Mouse (Mus musculus): ENCODE results near the gene Eef2. TPM values are rescaled to one million over a fixed set of nuclear protein-coding genes. Genes with fewer than 3 reads are reported as not detected.
"Not testable (repeated sequence)": the region's sequence is repeated elsewhere in the genome, so short reads cannot be mapped to it uniquely, and the experiment has no call there.

The Eef2 gene
- polyA plus RNA-seq, 1 experiment from 2014 or later = 509 TPM

DNA sequence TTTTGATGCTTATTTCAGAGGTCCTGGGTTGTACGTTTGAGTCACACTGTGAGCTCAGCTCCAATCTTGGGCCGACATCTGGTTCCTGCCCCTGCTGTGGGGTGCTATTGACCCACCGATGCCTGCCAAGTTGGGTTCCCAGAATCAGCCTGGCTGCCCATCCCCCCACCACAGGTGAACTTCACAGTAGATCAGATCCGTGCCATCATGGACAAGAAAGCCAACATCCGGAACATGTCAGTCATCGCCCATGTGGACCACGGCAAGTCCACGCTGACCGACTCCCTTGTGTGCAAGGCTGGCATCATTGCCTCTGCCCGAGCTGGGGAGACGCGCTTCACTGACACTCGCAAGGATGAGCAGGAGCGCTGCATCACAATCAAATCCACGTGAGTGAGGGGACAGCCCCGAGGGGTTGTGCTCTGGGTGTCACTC, 1.1 kb downstream of the Eef2 start:
- Histone ChIP-seq H3K4me1 (ENCODE audit: insufficient read depth, low read depth, low read length) (peaks cover 5% of the 10 kb centered on the region; the same call in 1 of the 2 replicates), H3K9me3 (ENCODE audit: low read length) (no peaks in the 10 kb centered on the region), H3K27me3 (replicated peaks; ENCODE audit: insufficient read depth, low read length) (no peaks in the 10 kb centered on the region), H3K4me3 (ENCODE audit: low read depth, low read length) (peak overlapping the region; percentile 82), H3K36me3 (ENCODE audit: insufficient read depth, low read length) (peaks cover 45% of the 10 kb centered on the region), H3K9ac (replicated peaks; ENCODE audit: low read depth) (peak overlapping the region; percentile 97), H3K4me2 (replicated peaks; ENCODE audit: low read depth, low read length) (peak overlapping the region; percentile 77), H3K27ac (ENCODE audit: low read length) (peak overlapping the region; percentile 93)
- DNase-seq (ENCODE audit: low spot score) = peak; percentile 41
- TF ChIP-seq CTCF (IDR thresholded peaks at IDR 0.05) (no peak), EP300 (IDR thresholded peaks at IDR 0.05) (no peak)
- no peak for ATAC-seq
- WGBS = 7% methylated on average over 16 of the region's 16 CpGs

DNA sequence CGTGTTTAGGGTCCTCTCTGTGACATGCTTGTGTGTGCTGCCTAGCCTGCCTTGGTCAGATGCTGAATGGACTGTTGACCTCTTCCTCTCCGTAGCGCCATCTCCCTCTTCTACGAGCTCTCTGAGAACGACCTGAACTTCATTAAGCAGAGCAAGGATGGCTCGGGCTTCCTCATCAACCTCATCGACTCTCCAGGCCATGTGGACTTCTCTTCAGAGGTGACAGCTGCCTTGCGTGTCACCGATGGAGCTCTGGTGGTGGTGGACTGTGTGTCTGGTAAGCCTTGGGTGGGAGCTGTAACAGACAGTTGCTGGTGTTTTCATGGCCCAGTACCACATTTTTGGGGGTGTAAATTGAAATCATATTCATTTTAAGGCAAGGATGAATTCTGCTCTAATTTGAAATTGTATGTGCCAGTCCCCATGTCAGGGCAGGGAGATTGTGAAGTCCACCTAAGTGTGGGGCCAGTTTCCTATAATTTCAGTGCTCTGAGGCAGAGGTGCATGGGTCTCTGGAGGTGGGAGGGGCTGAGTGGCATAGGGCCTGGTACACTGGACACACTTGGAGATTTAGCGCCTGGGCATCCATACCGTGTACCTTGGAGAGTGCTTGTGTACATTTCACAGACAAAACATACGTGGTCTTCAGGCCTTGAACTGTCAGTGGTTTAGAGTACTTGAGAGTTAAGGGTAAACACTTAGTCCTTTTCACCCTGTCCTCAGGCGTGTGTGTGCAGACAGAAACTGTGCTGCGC, 1.7 kb downstream of the Eef2 start:
- TF ChIP-seq CTCF (IDR thresholded peaks at IDR 0.05) = no peak
- no peak for TF ChIP-seq EP300 (IDR thresholded peaks at IDR 0.05)
- Histone ChIP-seq H3K4me2 (replicated peaks; ENCODE audit: low read depth, low read length) (peak overlapping the region; percentile 77), H3K4me1 (ENCODE audit: insufficient read depth, low read depth, low read length) (peaks cover 5% of the 10 kb centered on the region; the same call in 1 of the 2 replicates), H3K27me3 (replicated peaks; ENCODE audit: insufficient read depth, low read length) (no peaks in the 10 kb centered on the region), H3K9me3 (ENCODE audit: low read length) (no peaks in the 10 kb centered on the region), H3K36me3 (ENCODE audit: insufficient read depth, low read length) (peaks cover 45% of the 10 kb centered on the region), H3K27ac (ENCODE audit: low read length) (no peak overlapping the region), H3K4me3 (ENCODE audit: low read depth, low read length) (peak overlapping the region; percentile 82), H3K9ac (replicated peaks; ENCODE audit: low read depth) (peak overlapping the region; percentile 97)
- no peak for ATAC-seq
- DNase-seq (ENCODE audit: low spot score) = no peak
- WGBS = 46% methylated on average over 14 of the region's 14 CpGs

GRCm38 (mm10) chr10:81178927-81179326, 2.5 kb downstream of the Eef2 start:
- H3K27ac ChIP-seq (ENCODE audit: low read length) = no peak overlapping the region

DNA sequence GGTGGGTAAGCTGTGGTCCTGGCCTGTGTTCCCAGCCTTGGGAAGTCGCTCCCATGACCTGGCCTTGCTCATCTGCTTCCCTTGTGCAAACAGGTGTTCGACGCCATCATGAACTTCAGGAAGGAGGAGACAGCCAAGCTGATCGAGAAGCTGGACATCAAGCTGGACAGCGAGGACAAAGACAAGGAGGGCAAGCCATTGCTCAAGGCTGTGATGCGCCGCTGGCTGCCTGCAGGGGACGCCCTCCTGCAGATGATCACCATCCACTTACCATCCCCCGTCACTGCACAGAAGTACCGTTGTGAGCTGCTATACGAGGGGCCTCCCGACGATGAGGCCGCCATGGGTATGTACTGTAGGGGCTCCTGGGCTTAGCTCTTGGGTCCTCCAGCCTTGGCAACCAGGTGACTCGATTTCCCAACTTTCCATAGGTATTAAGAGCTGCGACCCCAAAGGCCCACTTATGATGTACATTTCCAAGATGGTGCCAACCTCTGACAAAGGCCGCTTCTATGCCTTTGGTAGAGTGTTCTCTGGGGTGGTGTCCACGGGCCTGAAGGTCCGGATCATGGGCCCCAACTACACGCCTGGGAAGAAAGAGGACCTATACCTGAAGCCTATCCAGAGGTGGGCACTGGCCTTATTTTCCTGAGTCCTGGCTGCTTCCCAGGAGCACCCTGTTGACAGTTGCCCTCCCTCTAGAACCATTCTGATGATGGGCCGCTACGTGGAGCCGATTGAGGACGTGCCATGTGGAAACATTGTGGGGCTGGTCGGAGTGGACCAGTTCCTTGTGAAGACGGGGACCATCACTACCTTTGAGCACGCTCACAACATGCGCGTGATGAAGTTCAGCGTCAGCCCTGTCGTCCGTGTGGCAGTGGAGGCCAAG, 3.3 kb downstream of the Eef2 start:
- Histone ChIP-seq H3K36me3 (ENCODE audit: insufficient read depth, low read length) (peaks cover 45% of the 10 kb centered on the region), H3K4me2 (replicated peaks; ENCODE audit: low read depth, low read length) (no peak overlapping the region), H3K27ac (ENCODE audit: low read length) (no peak overlapping the region), H3K27me3 (replicated peaks; ENCODE audit: insufficient read depth, low read length) (no peaks in the 10 kb centered on the region), H3K4me1 (ENCODE audit: insufficient read depth, low read depth, low read length) (peaks cover 12% of the 10 kb centered on the region), H3K9ac (replicated peaks; ENCODE audit: low read depth) (no peak overlapping the region), H3K4me3 (ENCODE audit: low read depth, low read length) (no peak overlapping the region), H3K9me3 (ENCODE audit: low read length) (no peaks in the 10 kb centered on the region)
- no peak for DNase-seq (ENCODE audit: low spot score)
- 87% methylated on average over 32 of the region's 32 CpGs for WGBS
- TF ChIP-seq CTCF (IDR thresholded peaks at IDR 0.05) (peak; percentile 39; the same call in 1 of the 2 replicates), EP300 (IDR thresholded peaks at IDR 0.05) (no peak)
- ATAC-seq = no peak

More at GRCm38 (mm10) chr10:81178927-81179326, 2.5 kb downstream of the Eef2 start:
- no peak overlapping the region for H3K4me2 ChIP-seq (replicated peaks; ENCODE audit: low read depth, low read length)
- peaks cover 45% of the 10 kb centered on the region for H3K36me3 ChIP-seq (ENCODE audit: insufficient read depth, low read length)
- TF ChIP-seq EP300 (IDR thresholded peaks at IDR 0.05) (no peak), CTCF (IDR thresholded peaks at IDR 0.05) (no peak)
- no peaks in the 10 kb centered on the region for H3K27me3 ChIP-seq (replicated peaks; ENCODE audit: insufficient read depth, low read length)
- ATAC-seq = no peak
- no peaks in the 10 kb centered on the region for H3K9me3 ChIP-seq (ENCODE audit: low read length)
- no peak for DNase-seq (ENCODE audit: low spot score)
- WGBS = 84% methylated on average over 11 of the region's 11 CpGs
- H3K9ac ChIP-seq (replicated peaks; ENCODE audit: low read depth) = no peak overlapping the region
- H3K4me3 ChIP-seq (ENCODE audit: low read depth, low read length) = no peak overlapping the region
- H3K4me1 ChIP-seq (ENCODE audit: insufficient read depth, low read depth, low read length) = peaks cover 11% of the 10 kb centered on the region

- Histone ChIP-seq H3K27ac (ENCODE audit: low read length) (no peak overlapping the region), H3K4me2 (replicated peaks; ENCODE audit: low read depth, low read length) (no peak overlapping the region), H3K27me3 (replicated peaks; ENCODE audit: insufficient read depth, low read length) (no peaks in the 10 kb centered on the region), H3K9me3 (ENCODE audit: low read length) (no peaks in the 10 kb centered on the region), H3K9ac (replicated peaks; ENCODE audit: low read depth) (no peak overlapping the region), H3K36me3 (ENCODE audit: insufficient read depth, low read length) (peaks cover 45% of the 10 kb centered on the region), H3K4me1 (ENCODE audit: insufficient read depth, low read depth, low read length) (peaks cover 8% of the 10 kb centered on the region; the same call in 1 of the 2 replicates), H3K4me3 (ENCODE audit: low read depth, low read length) (no peak overlapping the region)
- TF ChIP-seq CTCF (IDR thresholded peaks at IDR 0.05) = no peak
- no peak for TF ChIP-seq EP300 (IDR thresholded peaks at IDR 0.05)
- ATAC-seq (no peak), DNase-seq (ENCODE audit: low spot score) (no peak)
- 89% methylated on average over 13 of the region's 13 CpGs for WGBS
Measured at GRCm38 (mm10) chr10:81180946-81181345, 4.5 kb downstream of the Eef2 start.

DNA sequence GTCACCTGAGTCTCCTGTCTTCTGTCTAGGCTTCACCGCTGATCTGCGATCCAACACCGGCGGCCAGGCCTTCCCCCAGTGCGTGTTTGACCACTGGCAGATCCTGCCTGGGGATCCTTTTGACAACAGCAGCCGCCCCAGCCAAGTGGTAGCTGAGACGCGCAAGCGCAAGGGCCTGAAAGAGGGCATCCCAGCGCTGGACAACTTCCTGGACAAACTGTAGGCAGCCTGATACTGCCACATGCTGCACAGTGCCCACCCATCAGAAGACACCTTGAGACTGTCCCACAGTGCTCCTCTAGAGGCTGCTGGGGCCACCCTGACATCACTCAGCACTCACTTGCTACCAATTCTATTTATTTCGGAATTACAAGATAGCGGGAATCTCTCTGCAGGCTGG, 5.4 kb downstream of the Eef2 start:
- H3K36me3 ChIP-seq (ENCODE audit: insufficient read depth, low read length) = peaks cover 45% of the 10 kb centered on the region
- H3K27ac ChIP-seq (ENCODE audit: low read length); ATAC-seq; H3K9me3 ChIP-seq (ENCODE audit: low read length); H3K4me2 ChIP-seq (replicated peaks; ENCODE audit: low read depth, low read length); DNase-seq (ENCODE audit: low spot score); H3K9ac ChIP-seq (replicated peaks; ENCODE audit: low read depth); H3K4me3 ChIP-seq (ENCODE audit: low read depth, low read length); H3K27me3 ChIP-seq (replicated peaks; ENCODE audit: insufficient read depth, low read length); H3K4me1 ChIP-seq (ENCODE audit: insufficient read depth, low read depth, low read length): not testable (repeated sequence)
- 71% methylated on average over 12 of the region's 12 CpGs for WGBS
